Comparison of ENCODE assay signal across 9 mouse cellular contexts in the genomic region with DNA sequence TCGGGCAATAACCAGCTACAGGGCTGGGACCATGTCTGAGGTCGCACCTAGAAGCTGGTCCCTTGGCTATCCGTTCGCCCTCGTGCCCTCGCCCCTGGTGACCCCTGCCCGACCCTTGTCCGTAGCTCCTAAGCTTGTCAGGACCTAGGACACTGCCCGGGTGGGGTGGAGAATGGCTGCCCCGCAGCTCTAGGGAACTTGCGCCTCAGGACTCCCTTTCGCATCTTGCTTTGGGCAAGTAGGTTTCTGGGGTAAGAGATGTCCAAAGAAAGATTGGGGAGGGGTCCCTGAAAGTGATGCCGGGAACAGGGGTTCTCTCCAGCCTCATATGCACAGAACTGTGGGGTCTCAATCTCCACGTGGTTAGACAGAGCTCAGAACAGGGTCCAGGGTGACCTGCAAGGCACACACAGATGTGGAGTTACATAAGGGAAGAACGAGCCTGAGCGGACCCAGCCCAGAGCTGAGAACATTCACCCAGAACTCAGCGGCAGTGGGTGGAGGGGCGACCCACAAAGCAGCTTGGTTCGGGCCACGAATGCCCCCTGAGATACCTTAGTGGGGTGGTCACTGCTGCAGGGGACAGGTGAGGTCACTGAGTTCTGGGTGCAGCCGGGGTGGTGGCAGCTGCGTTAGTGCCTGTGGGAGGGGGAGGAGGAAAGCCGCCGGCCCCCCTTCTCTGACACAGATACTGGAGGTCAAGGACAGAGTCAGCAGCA. TPM values are rescaled to one million over a fixed set of nuclear protein-coding genes. Genes with fewer than 3 reads are reported as not detected.
DNase-seq lines count a peak whose midpoint lies in the region; ATAC-seq lines count a peak whose summit lies in the region.
"Had no signal": no experiment of that assay in that cellular context is flagged by ENCODE, and none has a peak within 500 bp of the region (broad histone marks: within the 10 kb centered on the region; RNA-seq: fewer than 3 reads in every experiment).

No protein-coding gene starts in this region.

- no peaks in the 10 kb centered on the region for H3K9me3 ChIP-seq in liver, embryonic 11.5 days (ENCODE audit: control insufficient read depth, low read length)
- no peaks in the 10 kb centered on the region for H3K9me3 ChIP-seq in stomach, embryonic 16.5 days (replicated peaks; ENCODE audit: control insufficient read depth, low read length)

- 13% methylated on average over 24 of the region's 24 CpGs for WGBS in liver, embryonic 11.5 days
- 11% methylated on average over 24 of the region's 24 CpGs for WGBS in stomach, embryonic 16.5 days

- no peak overlapping the region for H3K27ac ChIP-seq in liver, embryonic 11.5 days (ENCODE audit: low read depth, low read length)
- no peak overlapping the region for H3K27ac ChIP-seq in stomach, embryonic 16.5 days (ENCODE audit: low read length)

- H3K27me3 ChIP-seq in liver, embryonic 11.5 days (replicated peaks; ENCODE audit: control insufficient read depth, insufficient read depth, low read length), result peaks cover 71% of the 10 kb centered on the region
- peaks cover 60% of the 10 kb centered on the region for H3K27me3 ChIP-seq in stomach, embryonic 16.5 days (ENCODE audit: control insufficient read depth, insufficient read depth, low read length)

- no peak; the same call in 1 of the 2 replicates for ATAC-seq in liver, embryonic 11.5 days (replicated peaks; ENCODE audit: low FRiP score)
- peak; percentile 10; the same call in 1 of the 2 replicates for ATAC-seq in stomach, embryonic 16.5 days (ENCODE audit: insufficient read depth, low FRiP score)

- H3K4me2 ChIP-seq in liver, embryonic 11.5 days, result peak overlapping the region; percentile 91
- peak overlapping the region; percentile 98 for H3K4me2 ChIP-seq in stomach, embryonic 16.5 days (ENCODE audit: low read depth, low read length)

- H3K4me3 ChIP-seq in liver, embryonic 11.5 days (ENCODE audit: low read depth, low read length), result peak overlapping the region; percentile 55
- H3K4me3 ChIP-seq in stomach, embryonic 16.5 days (replicated peaks; ENCODE audit: low read length), result peak overlapping the region; percentile 53

- peak; percentile 16 for DNase-seq in embryo, embryonic 9.5 days (ENCODE audit: extremely low spot score)
- DNase-seq in embryo, embryonic 10 days (ENCODE audit: low spot score), result no peak
- DNase-seq in thymus, postnatal 14 days, result peak; percentile 24
- no peak for DNase-seq in thymus, postnatal 10 days (ENCODE audit: low spot score in 2 of 2)
- no peak for DNase-seq in liver, embryonic 11.5 days (ENCODE audit: low spot score)
- no peak for DNase-seq in right cerebral cortex, adult 18-20 months
- no peak for DNase-seq in frontal cortex, postnatal 14 days (ENCODE audit: low spot score in 2 of 2)

- H3K9ac ChIP-seq in liver, embryonic 11.5 days (ENCODE audit: low read depth, low read length), result no peak overlapping the region
- no peak overlapping the region for H3K9ac ChIP-seq in stomach, embryonic 16.5 days (ENCODE audit: low read length)

- peaks cover 7% of the 10 kb centered on the region for H3K4me1 ChIP-seq in liver, embryonic 11.5 days (replicated peaks; ENCODE audit: control insufficient read depth, insufficient read depth, low read length)
- H3K4me1 ChIP-seq in stomach, embryonic 16.5 days (ENCODE audit: control insufficient read depth, insufficient read depth, low read length), result peaks cover 12% of the 10 kb centered on the region; the same call in 1 of the 2 replicates

- no peaks in the 10 kb centered on the region for H3K36me3 ChIP-seq in liver, embryonic 11.5 days (ENCODE audit: control insufficient read depth, insufficient read depth, low read length)
- H3K36me3 ChIP-seq in stomach, embryonic 16.5 days (ENCODE audit: control insufficient read depth, insufficient read depth, low read length), result no peaks in the 10 kb centered on the region

RNA-seq across cellular contexts. Expression of gene Hrh3, which starts 0.5 kb away (rescaled TPM):
- polyA plus RNA-seq in liver, embryonic 11.5 days (2014; fragmentation: Nextera tagmentation; extraction: Ambion mirVana), result not detected in 2 replicates
- not detected in 2 replicates for polyA plus RNA-seq in stomach, embryonic 16.5 days (2015; fragmentation: Nextera tagmentation; extraction: Ambion mirVana)
- polyA plus RNA-seq: erythroblast, embryonic 14.5 days had no signal

RNA-seq across cellular contexts. Expression of gene Osbpl2, which starts 14.3 kb away (rescaled TPM):
- polyA plus RNA-seq in liver, embryonic 11.5 days (2014; fragmentation: Nextera tagmentation; extraction: Ambion mirVana), result 19.2 and 20.4 TPM in 2 replicates
- 39.6 and 43.1 TPM in 2 replicates for polyA plus RNA-seq in stomach, embryonic 16.5 days (2015; fragmentation: Nextera tagmentation; extraction: Ambion mirVana)

RNA-seq across cellular contexts. Expression of gene Mtg2, which starts 34.4 kb away (rescaled TPM):
- 23.1 and 28.2 TPM in 2 replicates for polyA plus RNA-seq in liver, embryonic 11.5 days (2014; fragmentation: Nextera tagmentation; extraction: Ambion mirVana)
- 27.0 and 27.9 TPM in 2 replicates for polyA plus RNA-seq in stomach, embryonic 16.5 days (2015; fragmentation: Nextera tagmentation; extraction: Ambion mirVana)

Comparison
In these comparisons a context has a peak if more than half of its experiments do, and no peak if none do; other contexts are left out.
1. DNase-seq: peak in embryo, embryonic 9.5 days (single experiment) and thymus, postnatal 14 days (single experiment); none in embryo, embryonic 10 days (single experiment), thymus, postnatal 10 days (0 of 2), liver, embryonic 11.5 days (single experiment), right cerebral cortex, adult 18-20 months (single experiment) and frontal cortex, postnatal 14 days (0 of 2).